Mouse (Mus musculus): ENCODE results near the gene 4930513O06Rik. TPM values are rescaled to one million over a fixed set of nuclear protein-coding genes. Genes with fewer than 3 reads are reported as not detected.

Gene 4930513O06Rik
- not detected in 2 replicates for polyA plus RNA-seq (2015; fragmentation: Nextera tagmentation; extraction: Ambion mirVana)

DNA sequence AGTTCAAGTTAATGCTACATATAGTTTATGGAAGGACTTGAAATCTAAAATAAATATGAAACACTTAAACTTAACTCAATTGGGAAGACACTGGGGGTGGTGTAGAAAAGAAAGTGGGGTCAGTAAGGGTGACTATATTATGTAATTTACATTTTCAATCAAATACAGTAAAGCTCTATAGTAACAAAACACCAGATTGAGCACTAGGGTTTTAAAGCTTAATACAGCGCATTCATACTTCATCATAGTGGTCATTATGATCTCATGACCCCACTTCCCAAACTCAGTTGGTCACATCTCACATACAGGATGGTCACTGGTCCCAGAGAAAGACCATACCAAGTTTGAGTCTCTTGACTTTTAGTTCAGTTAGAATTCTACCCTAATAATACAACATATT, at the start of gene 4930513O06Rik:
Gene 4930513O06Rik (plus strand): TSS at position 301 of the 400 bp plus-strand sequence.

DNA sequence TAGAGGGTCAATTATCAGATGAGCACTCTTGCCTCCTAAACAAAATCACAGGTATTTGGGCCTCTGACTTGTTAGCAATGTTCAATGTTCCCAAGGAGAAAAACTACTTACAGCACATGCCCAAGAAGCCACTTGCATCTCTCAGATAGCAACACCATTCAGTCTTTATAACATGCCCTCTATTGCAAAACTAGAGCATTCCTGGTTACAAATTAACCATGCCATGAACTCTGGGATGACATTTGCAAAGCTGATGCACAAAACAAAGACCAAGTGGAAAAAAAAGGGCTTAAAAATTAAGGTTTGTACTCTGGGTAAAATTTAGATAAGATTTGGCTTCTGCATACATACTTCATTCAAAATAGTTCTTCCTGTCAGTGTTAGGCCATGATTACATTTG, 966 bp upstream of the 4930513O06Rik start, which contains the start of gene Serpina7:
Gene Serpina7 (minus strand): TSS at position 160 of the 400 bp plus-strand sequence.

Other genes with a start within 250 kb of the 4930513O06Rik start
- gene Nrk, start 171.8 kb upstream of the 4930513O06Rik start, polyA plus RNA-seq (2015; fragmentation: Nextera tagmentation; extraction: Ambion mirVana), result 0.93 and 1.4 TPM in 2 replicates
- gene Serpina7, start 1.0 kb upstream of the 4930513O06Rik start, polyA plus RNA-seq (2015; fragmentation: Nextera tagmentation; extraction: Ambion mirVana), result 0.06 TPM in 1 of 2 replicates, not detected in the other
- gene 4933428M09Rik, start 93.0 kb downstream of the 4930513O06Rik start, polyA plus RNA-seq (2015; fragmentation: Nextera tagmentation; extraction: Ambion mirVana), result not detected in 2 replicates
- 3.1 and 4.7 TPM in 2 replicates for gene Mum1l1, start 123.8 kb downstream of the 4930513O06Rik start, polyA plus RNA-seq (2015; fragmentation: Nextera tagmentation; extraction: Ambion mirVana)
- gene Trap1a, start 247.4 kb downstream of the 4930513O06Rik start, polyA plus RNA-seq (2015; fragmentation: Nextera tagmentation; extraction: Ambion mirVana), result 0.11 TPM in 1 of 2 replicates, not detected in the other